Mouse (Mus musculus) hindlimb bud, embryonic 11.5 days (tissue): Measurements from ENCODE around the gene Zswim8.
"Not testable (repeated sequence)": the region's sequence is repeated elsewhere in the genome, so short reads cannot be mapped to it uniquely, and the experiment has no call there.

ENCODE experiments used
- DNase-seq: peaks from one replicate; pipeline ENCODE4 v3.0.0-alpha.2; 2012; ENCODE audit warnings: low read depth, low spot score; ENCODE audit errors: extremely low spot score

The Zswim8 gene

GRCm38 (mm10) chr14:20693589-20694101 is 13.7 kb upstream of the Zswim8 start:
- DNase-seq = no peak

- DNase-seq = no peak
Measured at GRCm38 (mm10) chr14:20694185-20694883, 13.0 kb upstream of the Zswim8 start.

- DNase-seq = no peak
Measured at GRCm38 (mm10) chr14:20694884-20695760, 12.2 kb upstream of the Zswim8 start, which contains the start of gene Fut11. TSS of gene Fut11 (plus strand) at chr14:20694968.

GRCm38 (mm10) chr14:20695761-20696520 is 11.4 kb upstream of the Zswim8 start:
- DNase-seq = no peak

- DNase-seq = no peak
Measured at GRCm38 (mm10) chr14:20696986-20697385, 10.4 kb upstream of the Zswim8 start.

- DNase-seq = no peak
Measured at GRCm38 (mm10) chr14:20698515-20698914, 8.8 kb upstream of the Zswim8 start.

- DNase-seq = no peak
Measured at GRCm38 (mm10) chr14:20700362-20700761, 7.0 kb upstream of the Zswim8 start.

- no peak for DNase-seq
Measured at GRCm38 (mm10) chr14:20701554-20701953, 5.8 kb upstream of the Zswim8 start.

GRCm38 (mm10) chr14:20702096-20702740 is 5.1 kb upstream of the Zswim8 start:
- DNase-seq = no peak

GRCm38 (mm10) chr14:20702741-20703381 is 4.5 kb upstream of the Zswim8 start, which contains the start of gene Chchd1:
TSS of gene Chchd1 (plus strand) at chr14:20703006.
- no peak for DNase-seq

GRCm38 (mm10) chr14:20703461-20703860 is 3.9 kb upstream of the Zswim8 start:
- DNase-seq = not testable (repeated sequence)

- no peak for DNase-seq
Measured at GRCm38 (mm10) chr14:20708239-20708638, 887 bp downstream of the Zswim8 start.

GRCm38 (mm10) chr14:20713832-20714231 is 6.5 kb downstream of the Zswim8 start:
- DNase-seq = no peak

- no peak for DNase-seq
Measured at GRCm38 (mm10) chr14:20718443-20718842, 11.1 kb downstream of the Zswim8 start.

GRCm38 (mm10) chr14:20719767-20720166 is 12.4 kb downstream of the Zswim8 start:
- no peak for DNase-seq

GRCm38 (mm10) chr14:20721371-20721770 is 14.0 kb downstream of the Zswim8 start:
- no peak for DNase-seq

- no peak for DNase-seq
Measured at GRCm38 (mm10) chr14:20723006-20723405, 15.7 kb downstream of the Zswim8 start.

GRCm38 (mm10) chr14:20724043-20724442 is 16.7 kb downstream of the Zswim8 start:
- DNase-seq = no peak

- DNase-seq = no peak
Measured at GRCm38 (mm10) chr14:20725660-20726339, 18.4 kb downstream of the Zswim8 start.
